ENCODE assay signal across 8 mouse cellular contexts in genomic region chr7:80057002-80057691, GRCm38 (mm10). TPM values are rescaled to one million over a fixed set of nuclear protein-coding genes. Genes with fewer than 3 reads are reported as not detected.
A peak's percentile ranks its signal among the peaks of the same experiment; 100 is the strongest.
DNase-seq lines count a peak whose midpoint lies in the region; ATAC-seq lines count a peak whose summit lies in the region.

No protein-coding gene starts in this region.

- intact Hi-C loops in heart, postnatal 36 days (cut with DNase I): no loop called here
- intact Hi-C loops in left cerebral cortex, postnatal 14 days (cut with DNase I): no loop called here

- no peak overlapping the region for H3K4me3 ChIP-seq in forebrain, embryonic 15.5 days
- H3K4me3 ChIP-seq in kidney, embryonic 15.5 days (replicated peaks): no peak overlapping the region

- DNase-seq in heart, adult 18-20 months: peak; percentile 56 to 63
- DNase-seq in heart, postnatal 36 days: no peak
- DNase-seq in lung, postnatal 25 days (ENCODE audit: low spot score): peak; percentile 86
- no peak for DNase-seq in left cerebral cortex, postnatal 14 days (ENCODE audit: low spot score in 2 of 2)
- DNase-seq in layer of hippocampus, adult 18-20 months (ENCODE audit: low spot score in 2 of 2): no peak

- H3K4me2 ChIP-seq in forebrain, embryonic 15.5 days (replicated peaks): no peak overlapping the region
- no peak overlapping the region for H3K4me2 ChIP-seq in kidney, embryonic 15.5 days

- H3K27ac ChIP-seq in forebrain, embryonic 15.5 days (replicated peaks): peak overlapping the region; percentile 44
- peak overlapping the region; percentile 90 for H3K27ac ChIP-seq in kidney, embryonic 15.5 days

- no peak overlapping the region; the same call in 1 of the 2 replicates for H3K9ac ChIP-seq in forebrain, embryonic 15.5 days (replicated peaks)
- H3K9ac ChIP-seq in kidney, embryonic 15.5 days: no peak overlapping the region

- ATAC-seq in forebrain, embryonic 15.5 days (replicated peaks): no peak
- ATAC-seq in kidney, embryonic 15.5 days (replicated peaks; ENCODE audit: low FRiP score): peak; percentile 40; the same call in 1 of the 2 replicates
- ATAC-seq in megakaryocyte-erythroid progenitor cell, adult 5-6 weeks (replicated peaks; ENCODE audit: low FRiP score, low TSS enrichment, poor library complexity, severe bottlenecking): no peak

- WGBS in forebrain, embryonic 15.5 days: 77% methylated on average over 4 of the region's 4 CpGs
- WGBS in kidney, embryonic 15.5 days: 42% methylated on average over 4 of the region's 4 CpGs

- no peaks in the 10 kb centered on the region for H3K27me3 ChIP-seq in forebrain, embryonic 15.5 days
- H3K27me3 ChIP-seq in kidney, embryonic 15.5 days: no peaks in the 10 kb centered on the region

- H3K36me3 ChIP-seq in forebrain, embryonic 15.5 days: no peaks in the 10 kb centered on the region
- 0 out of 2 replicates have a peak, but pooled peaks cover 3% of the 10 kb centered on the region for H3K36me3 ChIP-seq in kidney, embryonic 15.5 days

- H3K4me1 ChIP-seq in forebrain, embryonic 15.5 days: peaks cover 29% of the 10 kb centered on the region
- peaks cover 88% of the 10 kb centered on the region for H3K4me1 ChIP-seq in kidney, embryonic 15.5 days

- H3K9me3 ChIP-seq in forebrain, embryonic 15.5 days: no peaks in the 10 kb centered on the region
- no peaks in the 10 kb centered on the region for H3K9me3 ChIP-seq in kidney, embryonic 15.5 days (replicated peaks)

RNA-seq across cellular contexts. Expression of gene Zfp710, which starts 32.5 kb away (rescaled TPM):
- total RNA-seq in heart, adult 18-20 months (2021): 10 to 100 TPM; 21.6 to 22.4 TPM
- total RNA-seq in heart, postnatal 36 days (2021): 10 to 100 TPM; 27.4 to 28.0 TPM
- 21.1 and 22.1 TPM in 2 replicates for polyA plus RNA-seq in forebrain, embryonic 15.5 days (2015; fragmentation: Nextera tagmentation; extraction: Ambion mirVana)
- 20.1 and 20.5 TPM in 2 replicates for polyA plus RNA-seq in kidney, embryonic 15.5 days (2015; fragmentation: Nextera tagmentation; extraction: Ambion mirVana)
- total RNA-seq in left cerebral cortex, postnatal 14 days (2021): 10 to 100 TPM; 15.7 to 16.0 TPM
- 10 to 100 TPM; 25.6 to 26.0 TPM for total RNA-seq in layer of hippocampus, adult 18-20 months (2021)
- total RNA-seq in megakaryocyte-erythroid progenitor cell, adult 5-6 weeks (2014; fragmentation: Nextera tagmentation): 7.1 and 9.0 TPM in 2 replicates
- total RNA-seq in megakaryocyte-erythroid progenitor cell, adult 5-6 weeks (2017): 6.2 and 10.3 TPM in 2 replicates

RNA-seq across cellular contexts. Expression of gene Idh2, which starts 58.0 kb away (rescaled TPM):
- total RNA-seq in heart, adult 18-20 months (2021): 1,000 to 10,000 TPM; 2,187 to 2,245 TPM
- 1,000 to 10,000 TPM; 1,714 to 2,029 TPM for total RNA-seq in heart, postnatal 36 days (2021)
- polyA plus RNA-seq in forebrain, embryonic 15.5 days (2015; fragmentation: Nextera tagmentation; extraction: Ambion mirVana): 299 and 300 TPM in 2 replicates
- polyA plus RNA-seq in kidney, embryonic 15.5 days (2015; fragmentation: Nextera tagmentation; extraction: Ambion mirVana): 633 and 674 TPM in 2 replicates
- 10 to 100 TPM; 48.1 to 50.3 TPM for total RNA-seq in left cerebral cortex, postnatal 14 days (2021)
- 10 to 100 TPM; 65.3 to 66.5 TPM for total RNA-seq in layer of hippocampus, adult 18-20 months (2021)
- total RNA-seq in megakaryocyte-erythroid progenitor cell, adult 5-6 weeks (2014; fragmentation: Nextera tagmentation): 80.7 and 102 TPM in 2 replicates
- 117 and 132 TPM in 2 replicates for total RNA-seq in megakaryocyte-erythroid progenitor cell, adult 5-6 weeks (2017)

Comparison
In these comparisons a context has a peak if more than half of its experiments do, and no peak if none do; other contexts are left out.
1. DNase-seq: peak in heart, adult 18-20 months (2 of 2) and lung, postnatal 25 days (single experiment); none in heart, postnatal 36 days (0 of 2), left cerebral cortex, postnatal 14 days (0 of 2) and layer of hippocampus, adult 18-20 months (0 of 2).
2. RNA of gene Idh2, which starts 58.0 kb away (total RNA-seq): 2,187 to 2,245 TPM in heart, adult 18-20 months and 1,714 to 2,029 TPM in heart, postnatal 36 days; 80.7 to 132 TPM in megakaryocyte-erythroid progenitor cell, adult 5-6 weeks, 65.3 to 66.5 TPM in layer of hippocampus, adult 18-20 months and 48.1 to 50.3 TPM in left cerebral cortex, postnatal 14 days; every median in the first group is over 10 times any median in the second.